Mouse (Mus musculus): ENCODE measurements around the gene Tpm3.

Gene Tpm3

DNA sequence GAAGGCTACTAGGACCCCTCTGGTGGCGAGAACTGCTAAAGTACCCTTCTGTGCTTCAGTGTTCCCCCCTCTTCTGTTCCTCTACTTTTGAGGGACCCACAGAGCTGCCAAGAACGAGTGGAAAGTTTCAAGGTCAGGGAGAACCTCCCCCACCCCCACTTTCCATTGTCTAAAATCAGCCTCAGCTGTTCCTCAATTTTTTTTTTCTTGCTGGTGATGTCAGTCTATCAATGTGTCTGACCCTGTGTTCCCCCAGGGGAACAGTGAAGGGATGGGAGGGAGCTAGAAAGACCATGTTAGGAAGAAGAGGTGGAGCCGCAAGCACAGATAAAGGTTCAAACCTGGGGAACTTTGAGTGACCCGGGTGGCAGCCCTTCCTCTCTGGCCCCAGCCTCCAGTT lies at the start of gene Tpm3:
Tpm3 (plus strand) TSS at position 356 of the 400 bp plus-strand sequence.
- no peak for DNase-seq (ENCODE audit: low spot score)

DNA sequence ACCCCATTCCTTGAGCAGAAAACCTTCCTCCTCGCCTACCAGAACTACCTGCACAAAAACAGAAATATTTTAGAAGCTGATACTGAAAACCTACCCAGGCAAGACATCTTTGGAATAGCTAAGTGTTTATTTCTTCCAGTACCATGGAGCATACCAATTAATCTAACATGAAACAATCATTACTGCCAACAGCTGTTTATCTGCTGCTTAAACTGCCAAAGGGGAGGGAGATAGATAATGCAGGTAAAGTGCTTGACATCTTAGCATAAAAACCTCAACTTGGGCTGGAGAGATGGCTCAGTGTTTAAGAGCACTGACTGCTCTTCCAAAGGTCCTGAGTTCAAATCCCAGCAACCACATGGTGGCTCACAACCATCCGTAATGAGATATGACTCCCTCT lies 37.8 kb upstream of the Tpm3 start:
- no peak for DNase-seq (ENCODE audit: low spot score)

DNA sequence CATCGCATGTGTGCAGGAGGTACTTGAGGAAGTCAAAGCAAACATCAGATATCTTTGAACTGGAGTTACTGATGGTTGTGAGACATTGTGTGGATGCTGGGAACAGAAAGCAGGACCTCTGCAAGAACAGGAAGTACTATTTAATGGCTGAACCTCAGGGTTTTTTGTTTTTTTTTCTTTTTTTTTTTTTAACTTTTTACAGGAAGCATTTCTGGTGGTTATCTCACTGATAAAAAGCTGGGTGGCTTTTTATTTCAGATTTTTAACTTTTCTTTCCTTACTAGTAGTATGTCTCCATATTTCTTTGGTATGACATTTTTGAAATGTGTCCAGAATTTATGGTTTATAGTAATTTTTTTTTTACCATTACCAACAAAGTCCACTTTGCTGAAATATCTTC lies 36.2 kb upstream of the Tpm3 start:
- no peak for DNase-seq (ENCODE audit: low spot score)

DNA sequence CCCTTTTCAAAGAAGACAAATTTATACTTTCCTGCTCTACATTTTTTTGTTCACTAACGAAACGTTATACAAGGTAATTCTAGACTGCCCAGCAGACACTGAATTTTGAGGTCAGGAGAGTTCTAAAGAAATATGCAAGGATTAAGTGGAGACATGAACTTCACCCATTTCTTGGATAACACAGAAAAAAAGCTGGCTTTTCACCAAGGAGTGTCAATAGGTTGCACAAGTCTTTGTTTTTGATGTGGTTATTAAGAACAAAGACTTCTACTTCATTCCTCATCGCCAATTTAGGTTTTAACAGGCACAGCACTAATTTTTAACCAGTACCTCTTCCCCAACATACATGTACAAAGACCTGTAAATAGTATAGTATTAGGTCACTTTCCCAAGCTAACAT lies 22.8 kb upstream of the Tpm3 start:
- DNase-seq (ENCODE audit: low spot score): no peak

DNA sequence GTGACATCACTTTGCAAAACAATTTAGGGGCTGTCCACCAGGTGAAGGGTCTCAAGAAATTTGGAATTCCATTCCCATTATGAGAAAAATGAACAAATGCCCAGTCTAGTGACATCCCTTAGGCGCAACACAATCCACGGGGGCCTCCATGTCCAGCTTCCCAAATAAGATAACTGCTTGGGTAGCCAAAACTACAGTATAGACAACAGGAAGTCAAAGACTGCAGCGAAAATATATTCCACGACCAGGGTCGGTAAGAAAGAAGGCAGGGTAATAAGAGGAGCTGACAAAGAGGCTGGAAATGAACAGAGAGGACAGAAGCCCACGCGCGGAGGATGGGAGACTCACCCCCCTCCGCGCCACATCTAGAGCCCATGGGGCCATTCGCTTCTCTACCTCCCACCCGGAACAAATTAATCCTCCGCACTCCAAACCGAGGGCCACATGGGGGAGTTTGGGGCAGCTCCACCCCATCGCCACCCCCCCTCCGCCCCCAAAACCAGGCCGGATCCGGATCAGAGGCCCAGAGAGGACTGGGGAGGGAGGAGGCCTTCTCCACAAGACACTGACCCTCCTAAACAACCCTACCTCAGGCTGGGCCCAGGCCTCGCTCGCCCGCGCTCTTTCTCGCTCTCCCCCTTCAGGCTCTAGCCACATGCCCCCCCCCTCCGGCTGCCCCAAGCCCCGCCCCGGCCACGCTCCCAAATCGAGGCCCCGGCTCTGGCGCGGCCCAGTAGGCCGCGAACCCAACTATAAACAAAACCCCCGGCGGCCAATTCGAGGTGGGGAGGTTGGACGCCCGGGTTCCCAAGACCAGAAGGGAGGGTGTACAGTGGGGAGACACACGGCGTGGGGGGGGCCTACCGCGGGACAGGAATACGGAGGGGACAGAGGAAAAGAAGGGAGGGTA lies 20.8 kb upstream of the Tpm3 start, which contains the start of gene 4933434E20Rik:
4933434E20Rik (plus strand) TSS at position 196 of the 910 bp plus-strand sequence.
- peak; percentile 71 for DNase-seq (ENCODE audit: low spot score)

DNA sequence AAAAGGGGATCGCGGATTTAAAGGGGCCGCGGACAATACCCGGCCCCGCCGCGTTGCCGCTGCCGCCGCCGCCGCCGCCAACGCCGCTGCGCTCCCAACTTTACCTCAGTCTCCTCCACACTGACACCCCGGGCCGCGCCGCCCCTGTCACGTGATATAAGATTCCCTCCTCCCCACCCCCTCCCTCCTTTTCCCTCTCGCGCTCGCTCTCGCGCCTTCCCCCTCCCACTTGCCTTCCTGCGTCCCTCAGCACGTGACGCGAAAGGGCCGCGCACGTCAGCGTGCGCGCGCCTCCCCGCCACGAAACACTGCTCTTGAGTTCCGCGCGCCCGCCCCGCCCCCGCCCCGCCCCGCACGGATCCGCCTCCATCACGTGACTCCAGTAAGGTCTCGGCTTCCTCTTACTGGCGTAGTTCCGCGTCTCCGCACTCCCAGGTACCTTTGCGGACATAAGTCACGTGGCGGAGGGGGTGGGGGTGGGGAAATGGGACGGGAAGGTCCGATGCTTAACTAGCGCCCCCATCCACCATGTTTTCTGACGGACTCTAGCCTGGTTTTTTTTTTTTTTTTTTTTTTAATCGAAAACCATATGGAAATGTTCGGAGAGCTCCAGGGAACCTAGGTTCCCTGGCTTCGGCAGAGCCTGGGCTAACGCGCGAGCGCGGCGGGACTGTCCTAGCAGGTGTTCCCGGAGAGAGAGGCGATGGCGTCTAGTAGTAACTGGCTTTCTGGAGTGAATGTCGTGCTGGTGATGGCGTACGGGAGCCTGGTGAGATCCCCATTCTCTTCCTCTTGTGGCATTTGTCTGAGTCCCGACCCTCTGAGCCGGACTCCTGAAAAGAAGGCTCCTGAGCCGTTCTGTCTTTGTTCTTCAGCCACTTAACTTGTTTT lies 19.9 kb upstream of the Tpm3 start, which contains the start of gene Ubap2l:
Ubap2l (minus strand) TSS at position 278 of the 891 bp plus-strand sequence.
- peak; percentile 97 for DNase-seq (ENCODE audit: low spot score)

DNA sequence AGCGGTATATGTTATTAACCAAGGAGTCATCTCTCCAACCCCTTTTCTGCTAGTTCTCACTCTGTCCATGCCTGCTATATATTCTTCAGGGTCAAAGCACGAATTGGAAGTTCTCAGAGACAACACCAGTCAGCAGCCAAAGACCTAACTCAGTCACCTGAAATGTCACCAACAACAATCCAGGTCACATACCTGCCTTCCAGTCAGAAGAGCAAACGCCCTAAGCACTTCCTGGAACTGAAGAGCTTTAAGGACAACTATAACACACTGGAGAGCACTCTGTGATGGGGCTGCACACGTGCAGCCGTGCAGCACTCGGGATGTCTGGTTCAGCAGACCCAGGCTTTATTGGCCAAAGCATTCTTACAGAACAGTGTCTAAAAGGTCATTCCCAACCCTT lies 10.9 kb upstream of the Tpm3 start:
- DNase-seq (ENCODE audit: low spot score): no peak

DNA sequence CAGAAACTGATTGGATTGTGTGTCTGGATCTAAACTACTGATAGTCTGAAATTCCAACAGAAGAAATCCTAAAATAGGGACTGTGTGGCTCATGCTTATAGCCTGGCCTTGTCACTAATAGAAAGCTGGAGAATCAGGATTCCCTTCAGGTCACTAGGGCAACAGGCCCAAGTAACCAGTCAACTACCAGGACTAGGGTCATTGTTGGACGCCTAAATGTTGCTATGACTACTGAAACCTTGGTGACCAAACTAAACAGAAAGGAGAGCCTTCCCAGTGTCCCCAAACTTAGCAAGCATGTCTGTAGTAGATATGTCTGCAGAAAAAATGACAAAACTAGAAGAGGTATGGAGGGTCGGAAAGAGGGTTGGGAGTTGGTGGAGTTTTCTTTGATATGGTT lies 9.9 kb upstream of the Tpm3 start:
- DNase-seq (ENCODE audit: low spot score): peak; percentile 16

DNA sequence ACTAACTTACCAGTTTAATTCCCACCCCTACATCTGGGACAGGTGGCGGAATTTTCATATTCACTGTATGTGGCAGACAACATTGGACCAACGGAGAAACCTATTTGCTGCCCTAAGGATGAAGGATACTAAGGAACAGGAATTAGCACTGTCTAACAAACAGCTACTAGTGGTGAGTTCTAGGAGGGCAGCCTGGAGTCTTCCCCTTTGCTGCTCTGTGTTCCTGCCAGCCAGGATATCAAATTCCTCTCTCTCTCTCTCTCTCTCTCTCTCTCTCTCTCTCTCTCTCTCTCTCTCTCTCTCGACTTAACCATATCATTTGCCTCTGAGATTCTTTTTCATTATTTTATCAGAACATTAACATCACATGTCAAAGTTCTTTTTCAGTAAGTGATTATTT lies 8.1 kb upstream of the Tpm3 start:
- no peak for DNase-seq (ENCODE audit: low spot score)

DNA sequence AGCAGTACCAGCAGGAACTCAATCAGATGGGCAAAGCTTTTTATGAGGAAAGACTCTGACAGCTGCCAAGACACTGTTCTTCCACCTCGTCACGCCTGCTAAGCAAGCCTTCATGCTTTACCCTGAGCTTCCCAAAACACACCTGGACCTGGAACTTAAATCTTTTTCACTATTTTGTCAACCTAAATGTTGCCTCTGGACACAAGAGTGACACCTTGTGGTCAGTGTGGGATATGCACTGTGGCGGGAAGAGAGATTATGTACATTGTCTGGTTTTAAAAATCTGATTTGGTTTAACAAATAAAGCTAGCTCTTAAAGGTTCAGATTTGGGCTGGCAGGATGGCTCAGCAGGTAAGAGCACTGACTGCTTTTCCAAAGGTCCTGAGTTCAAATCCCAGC lies 6.9 kb upstream of the Tpm3 start:
- peak; percentile 72 for DNase-seq (ENCODE audit: low spot score)

DNA sequence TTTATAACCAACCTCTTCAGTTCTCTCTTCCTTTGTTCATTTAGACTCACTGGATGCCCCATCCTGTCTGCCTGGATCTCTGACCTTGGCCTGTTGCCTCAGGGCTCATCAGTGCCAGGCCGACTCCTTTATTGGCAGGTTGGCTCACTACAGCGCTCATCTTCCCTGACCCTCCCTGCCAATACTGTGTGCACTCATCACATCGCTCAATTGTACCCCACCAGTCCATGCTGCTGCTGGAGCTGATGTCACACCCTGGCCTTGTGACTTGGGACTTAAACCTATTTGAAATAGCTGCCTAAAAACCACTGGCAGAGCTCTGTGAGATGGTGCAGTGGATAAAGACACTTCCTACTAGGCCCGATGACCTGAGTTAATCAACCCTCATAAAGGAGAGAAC lies 4.6 kb upstream of the Tpm3 start:
- DNase-seq (ENCODE audit: low spot score): no peak

DNA sequence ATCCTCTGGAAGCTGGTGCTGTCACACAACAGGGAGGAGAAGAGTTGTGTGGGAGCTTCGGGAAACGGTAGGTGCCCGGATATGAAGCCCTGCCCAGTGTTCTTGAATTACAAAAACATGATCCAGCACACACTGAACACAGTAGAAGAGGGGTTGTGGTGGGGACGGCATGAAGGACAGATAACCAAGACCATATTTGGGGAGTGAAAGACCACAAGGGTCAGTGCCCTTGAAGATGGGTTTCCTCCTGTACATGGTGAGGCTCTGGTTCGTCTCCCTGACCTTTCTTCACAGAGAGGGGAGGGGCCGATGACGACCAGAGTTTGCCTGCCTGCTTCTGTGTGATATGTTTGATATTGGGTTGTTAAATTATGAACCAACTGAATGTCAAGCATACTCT lies 2.8 kb upstream of the Tpm3 start:
- DNase-seq (ENCODE audit: low spot score): no peak

DNA sequence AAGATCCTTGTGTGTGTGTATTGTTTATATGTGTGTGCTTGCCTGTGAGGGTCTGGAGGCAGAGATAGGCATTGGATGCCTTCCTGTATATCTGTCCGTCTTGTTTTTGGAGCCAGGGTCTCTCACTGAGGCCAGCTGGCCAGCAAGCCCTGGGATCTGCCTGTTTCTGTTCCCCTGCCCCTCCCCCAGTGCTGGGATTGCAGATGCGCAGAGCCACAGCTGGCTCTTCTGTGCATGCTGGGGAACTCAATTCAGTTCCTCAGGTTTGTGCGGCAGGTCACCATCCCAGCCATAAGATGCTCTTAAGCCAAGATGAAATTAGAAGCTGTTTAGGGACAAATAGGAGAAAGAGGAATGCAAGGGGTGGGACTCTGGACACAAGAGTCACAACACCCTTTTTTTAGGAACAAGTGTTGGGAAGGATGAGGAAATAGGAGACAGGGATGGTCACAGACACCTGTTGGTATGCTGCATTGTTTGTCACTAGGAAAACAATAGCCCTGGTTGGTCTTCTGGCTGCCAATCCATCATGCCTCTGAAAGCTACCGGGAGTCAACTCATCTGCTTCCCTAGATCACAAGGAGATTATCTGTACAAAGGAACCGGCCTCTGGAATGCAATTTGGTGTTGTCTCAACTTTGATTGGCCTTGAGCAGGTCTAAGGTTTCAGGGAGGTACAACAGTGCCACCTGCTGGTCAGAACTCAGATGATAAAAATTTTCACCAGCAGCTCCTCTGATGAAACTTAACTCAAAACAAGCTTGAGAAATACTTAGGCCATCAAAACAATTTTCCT lies 4.7 kb downstream of the Tpm3 start:
- DNase-seq (ENCODE audit: low spot score): peak; percentile 88

DNA sequence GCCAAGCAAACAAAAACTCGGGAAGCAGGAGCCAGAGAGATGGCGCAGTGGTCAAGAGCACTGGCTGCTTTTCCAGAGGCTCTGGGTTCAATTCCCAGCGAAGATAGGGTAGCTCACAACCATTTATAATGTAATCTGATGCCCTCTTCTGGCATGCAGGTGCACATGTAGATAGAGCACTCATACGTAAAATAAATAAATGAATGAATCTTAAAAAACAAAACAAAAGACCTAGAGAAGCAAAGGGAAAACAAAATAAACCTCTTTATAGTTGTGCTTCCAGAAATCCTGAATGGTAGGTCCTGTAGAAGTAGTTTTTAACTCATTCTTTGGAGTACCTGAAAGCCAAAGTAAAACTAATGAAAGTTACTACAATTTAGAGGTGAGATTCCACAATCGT lies 5.8 kb downstream of the Tpm3 start:
- DNase-seq (ENCODE audit: low spot score): no peak

DNA sequence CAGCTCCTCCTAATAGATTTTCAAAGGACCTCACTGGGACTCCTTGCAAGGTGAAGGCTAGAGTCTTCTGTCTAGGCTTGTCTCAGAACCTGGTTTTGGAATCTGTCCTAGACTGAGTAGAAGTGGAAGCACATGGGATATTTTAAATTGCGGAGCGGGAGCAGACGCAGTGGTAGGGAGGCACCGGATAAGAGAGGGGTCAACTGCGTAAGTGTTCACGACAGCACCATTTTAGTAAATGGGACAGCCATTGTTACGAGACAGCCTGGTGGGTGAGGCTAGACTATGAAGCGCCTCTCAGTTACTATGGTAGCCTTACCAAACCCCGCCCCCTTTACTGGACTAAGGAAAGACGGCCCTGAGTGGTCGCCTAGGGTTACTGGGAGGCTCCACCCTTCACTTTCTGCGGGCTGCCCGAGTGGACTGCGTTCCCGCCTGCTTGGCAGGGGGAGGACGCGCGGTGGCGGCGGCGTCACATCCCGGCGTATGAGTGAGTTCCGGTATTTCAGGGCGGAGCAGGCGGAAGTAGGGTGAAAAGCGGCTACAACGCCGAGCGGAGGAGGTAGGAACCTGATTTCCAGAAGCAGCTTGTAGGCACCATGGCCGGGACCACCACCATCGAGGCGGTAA lies 6.8 kb downstream of the Tpm3 start:
- DNase-seq (ENCODE audit: low spot score): peak; percentile 98

DNA sequence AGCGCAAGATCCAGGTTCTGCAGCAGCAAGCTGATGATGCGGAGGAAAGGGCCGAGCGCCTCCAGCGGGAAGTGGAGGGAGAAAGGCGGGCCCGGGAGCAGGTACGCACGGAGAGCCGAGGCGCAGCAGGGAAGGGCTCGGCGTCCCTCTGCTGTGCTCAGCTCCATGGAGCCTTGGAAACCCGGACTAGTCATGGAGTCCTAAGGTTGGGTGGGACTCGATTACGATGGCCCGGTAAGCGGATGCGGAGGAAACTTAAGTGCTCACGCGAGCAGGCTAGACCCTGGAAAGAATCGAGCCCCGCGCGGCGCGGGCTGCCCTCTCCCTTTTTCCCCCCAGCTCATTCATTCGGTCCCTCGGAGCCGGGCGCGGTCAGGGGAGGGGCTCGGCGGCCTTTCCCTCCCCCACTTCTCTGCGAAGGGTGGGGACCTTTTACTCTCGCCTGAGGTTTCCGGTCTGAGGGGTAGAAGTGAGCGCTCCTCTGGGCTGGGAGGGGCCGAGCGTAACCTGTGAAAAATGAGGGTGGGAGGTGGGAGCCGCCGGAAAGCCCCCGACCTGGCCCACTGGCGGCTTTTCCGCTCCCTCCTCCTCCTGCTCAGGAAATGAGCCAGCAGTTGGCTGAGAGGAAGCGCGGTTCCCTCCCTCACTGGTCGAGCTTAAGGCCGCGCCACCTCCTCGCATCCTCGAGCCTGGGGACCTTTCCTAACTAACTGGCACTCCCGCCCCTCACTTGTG lies 7.5 kb downstream of the Tpm3 start:
- peak; percentile 88 for DNase-seq (ENCODE audit: low spot score)

DNA sequence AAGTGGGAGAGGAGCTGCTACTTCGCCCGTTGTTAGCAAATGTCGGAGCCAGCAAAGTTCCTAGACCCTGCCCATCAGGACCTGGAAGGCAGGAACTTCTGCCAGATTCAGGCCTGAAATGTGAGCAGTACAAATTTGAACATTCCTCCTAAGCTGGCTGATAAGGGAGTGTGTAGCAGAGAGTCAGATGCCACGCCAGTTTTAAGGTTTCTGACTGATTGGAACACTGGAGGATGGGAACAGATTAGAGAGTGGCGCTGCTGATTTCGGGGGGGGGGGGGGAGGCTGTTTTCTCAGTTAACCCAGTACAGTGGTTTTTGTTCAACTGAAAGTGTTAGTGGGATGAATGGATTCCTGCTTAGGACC lies 8.0 kb downstream of the Tpm3 start:
- no peak for DNase-seq (ENCODE audit: low spot score)

DNA sequence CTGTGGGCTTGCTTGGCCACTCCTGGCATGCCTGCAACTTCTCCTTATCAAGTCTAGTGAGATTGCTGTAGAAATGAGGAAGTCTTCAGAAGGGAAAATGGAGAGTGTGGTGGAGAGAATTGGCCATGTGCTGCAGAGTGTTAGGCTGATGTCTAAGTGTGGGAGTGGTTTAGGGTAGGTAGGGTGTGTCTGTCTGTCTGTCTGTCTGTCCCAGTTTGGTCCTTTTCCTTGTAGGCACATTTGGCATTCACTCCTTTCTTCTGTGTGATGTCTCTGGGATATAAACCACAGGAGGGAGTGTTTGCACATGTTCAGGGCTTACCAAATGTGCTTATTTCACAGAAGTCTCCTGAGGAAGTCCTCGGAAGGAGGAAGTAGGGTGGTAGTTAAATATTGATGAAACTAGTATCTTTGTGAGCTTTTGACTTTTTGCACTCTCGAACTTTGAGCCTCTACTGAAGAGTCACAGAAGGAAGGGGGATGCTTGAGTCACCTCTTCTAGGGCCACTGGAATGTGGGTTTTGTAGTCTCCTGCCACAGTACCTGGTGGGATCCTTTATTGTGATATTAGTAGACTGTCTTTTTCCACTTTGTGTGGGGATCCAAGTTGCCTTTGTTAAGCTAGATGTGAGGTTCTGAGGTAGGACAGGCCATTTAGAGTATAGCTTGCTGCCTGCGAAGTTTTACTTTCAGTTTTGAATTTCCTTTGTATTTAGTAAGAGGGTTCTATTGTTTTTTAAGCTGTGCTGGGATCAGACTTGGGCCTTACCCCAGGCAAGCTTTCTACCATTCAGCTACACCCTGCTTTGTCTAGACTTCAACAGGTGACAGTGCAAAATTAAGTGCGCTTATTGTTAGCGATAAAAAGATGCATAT lies 9.2 kb downstream of the Tpm3 start:
- DNase-seq (ENCODE audit: low spot score): no peak

DNA sequence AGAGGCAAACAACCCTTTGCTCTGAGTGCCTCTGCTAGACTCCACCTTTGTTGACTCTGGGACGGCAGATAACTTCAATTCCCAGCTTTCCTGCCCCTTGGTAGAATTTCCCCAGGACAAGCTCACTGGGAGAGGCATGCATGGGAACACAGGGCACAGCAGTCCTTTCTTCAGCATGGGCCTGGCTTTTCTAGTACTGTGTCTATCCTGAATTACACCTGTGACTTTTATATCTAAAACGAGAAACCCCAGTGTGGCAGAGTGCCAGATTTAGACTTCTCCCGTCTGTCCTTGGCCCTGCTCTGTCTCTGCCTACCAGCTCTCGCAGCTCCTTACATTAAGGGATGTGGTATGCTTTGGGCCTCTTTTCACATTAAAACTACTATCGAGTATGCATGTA lies 10.6 kb downstream of the Tpm3 start:
- DNase-seq (ENCODE audit: low spot score): no peak
